Mouse (Mus musculus) MEL (cell line): ENCODE measurements around the gene Eif2ak4. TPM values are rescaled to one million over a fixed set of nuclear protein-coding genes. Genes with fewer than 3 reads are reported as not detected.

Source experiments
- DNase-seq: peaks from one replicate; pipeline ENCODE4 v3.0.0; 2011; ENCODE audit warnings: low read depth, low spot score
- H3K27ac ChIP-seq: 2 replicates; pipeline ENCODE4 v1.5.1; 2012; ENCODE audit warnings: low read depth, mild to moderate bottlenecking, control low read depth, low read length, moderate library complexity; ENCODE audit not compliant: control insufficient read depth
- H3K27me3 ChIP-seq, 2 experiments: fragments of 150-350 bp in 1 of 2; sonication (generic) in 1 of 2; 2 replicates each; pipeline ENCODE4 v1.6.1; 2012; ENCODE audit warnings: low read length in 2 of 2, mild to moderate bottlenecking in 2 of 2, improper control_type of control experiment in 1 of 2, moderate library complexity in 1 of 2; ENCODE audit not compliant: insufficient read depth in 2 of 2, control insufficient read depth in 1 of 2
- H3K36me3 ChIP-seq, 2 experiments: 2 replicates each; pipeline ENCODE4 v1.6.1; 2012 to 2014; ENCODE audit warnings: low read length in 2 of 2, improper control_type of control experiment in 1 of 2, inconsistent platforms in 1 of 2, mild to moderate bottlenecking in 1 of 2; ENCODE audit not compliant: insufficient read depth in 2 of 2, control insufficient read depth in 1 of 2
- H3K4me1 ChIP-seq, 2 experiments: fragments of 150-350 bp in 1 of 2; sonication (generic) in 1 of 2; 2 replicates each; pipeline ENCODE4 v1.6.1; 2012; ENCODE audit warnings: low read length in 2 of 2, improper control_type of control experiment in 1 of 2, mild to moderate bottlenecking in 1 of 2; ENCODE audit not compliant: insufficient read depth in 2 of 2, control insufficient read depth in 1 of 2
- H3K4me3 ChIP-seq, 2 experiments: fragments of 150-350 bp in 1 of 2; sonication (generic) in 1 of 2; 2 replicates each; pipeline ENCODE4 v1.5.1; 2012; ENCODE audit warnings: low read depth in 2 of 2, low read length in 2 of 2, mild to moderate bottlenecking in 2 of 2, moderate library complexity in 2 of 2, control low read depth in 1 of 2, improper control_type of control experiment in 1 of 2; ENCODE audit not compliant: control insufficient read depth in 1 of 2, insufficient read depth in 1 of 2
- H3K79me2 ChIP-seq: 2 replicates; pipeline ENCODE4 v1.6.1; 2012; ENCODE audit warnings: mild to moderate bottlenecking, low read length, moderate library complexity; ENCODE audit not compliant: control insufficient read depth, poor library complexity, insufficient read depth
- H3K9ac ChIP-seq: 2 replicates; pipeline ENCODE4 v1.6.1; 2012; ENCODE audit warnings: low read depth, mild to moderate bottlenecking, control low read depth, low read length, moderate library complexity; ENCODE audit not compliant: control insufficient read depth, poor library complexity, severe bottlenecking
- H3K9me3 ChIP-seq: fragments of 150-350 bp; sonication (generic); replicated peaks from 2 replicates; pipeline ENCODE4 v1.6.1; 2012; ENCODE audit warnings: mild to moderate bottlenecking, low read length, improper control_type of control experiment, moderate library complexity; ENCODE audit not compliant: insufficient read depth
- CHD1 ChIP-seq: IDR thresholded peaks from 2 replicates; pipeline ENCODE4 v1.6.1; 2012; ENCODE audit warnings: low read depth, mild to moderate bottlenecking, inconsistent platforms, low read length, improper control_type of control experiment
- CHD2 ChIP-seq: IDR thresholded peaks from 2 replicates; pipeline ENCODE4 v1.6.1; 2011; ENCODE audit warnings: low read length, improper control_type of control experiment
- CTCF ChIP-seq, 3 experiments: IDR thresholded peaks in 2 of 3; conservative IDR thresholded peaks in 1 of 3; 2 replicates each; pipeline ENCODE4 v1.5.1; 2011 to 2012; ENCODE audit warnings: low read length in 3 of 3, low read depth in 2 of 3, mild to moderate bottlenecking in 2 of 3, improper control_type of control experiment in 1 of 3, inconsistent platforms in 1 of 3, mixed read lengths in 1 of 3, moderate library complexity in 1 of 3; ENCODE audit not compliant: control insufficient read depth in 1 of 3, insufficient read depth in 1 of 3, poor library complexity in 1 of 3, severe bottlenecking in 1 of 3
- GABPA ChIP-seq: IDR thresholded peaks from 2 replicates; pipeline ENCODE4 v1.6.1; 2012; ENCODE audit warnings: low read depth, mild to moderate bottlenecking, inconsistent platforms, low read length, improper control_type of control experiment, moderate library complexity
- GATA1 ChIP-seq: IDR thresholded peaks from 2 replicates; pipeline ENCODE4 v1.6.1; 2011; ENCODE audit warnings: low read depth, low read length, improper control_type of control experiment
- MAFK ChIP-seq: IDR thresholded peaks from 2 replicates; pipeline ENCODE4 v1.6.1; 2011; ENCODE audit warnings: low read depth, mild to moderate bottlenecking, low read length, improper control_type of control experiment, borderline replicate concordance
- MYB ChIP-seq: IDR thresholded peaks from 2 replicates; pipeline ENCODE4 v1.6.1; 2011; ENCODE audit warnings: mild to moderate bottlenecking, low read depth, low read length, improper control_type of control experiment
- NRF1 ChIP-seq: IDR thresholded peaks from 2 replicates; pipeline ENCODE4 v1.6.1; 2014; ENCODE audit warnings: low read depth, mild to moderate bottlenecking, inconsistent platforms, low read length, improper control_type of control experiment, moderate library complexity; ENCODE audit not compliant: poor library complexity, insufficient read depth, severe bottlenecking
- POLR2AphosphoS2 ChIP-seq: IDR thresholded peaks from 2 replicates; pipeline ENCODE4 v1.6.1; 2011; ENCODE audit warnings: low read length, improper control_type of control experiment
- POLR2AphosphoS5 ChIP-seq: IDR thresholded peaks from 2 replicates; pipeline ENCODE4 v1.6.1; 2012; ENCODE audit warnings: low read depth, borderline replicate concordance, mild to moderate bottlenecking, inconsistent platforms, low read length, moderate library complexity, mixed read lengths
- RAD21 ChIP-seq: IDR thresholded peaks from 2 replicates; pipeline ENCODE4 v1.6.1; 2011; ENCODE audit warnings: mild to moderate bottlenecking, low read depth, low read length, improper control_type of control experiment
- SIN3A ChIP-seq: IDR thresholded peaks from 2 replicates; pipeline ENCODE4 v1.6.1; 2012; ENCODE audit warnings: low read length, improper control_type of control experiment, inconsistent platforms
- SMC3 ChIP-seq: IDR thresholded peaks from 2 replicates; pipeline ENCODE4 v1.6.1; 2011; ENCODE audit warnings: low read depth, low read length, improper control_type of control experiment
- TAL1 ChIP-seq: IDR thresholded peaks from 2 replicates; pipeline ENCODE4 v1.6.1; 2012; ENCODE audit warnings: mild to moderate bottlenecking, inconsistent platforms, low read length, moderate library complexity, mixed read lengths
- polyA plus RNA-seq, 2 experiments: library from polyadenylated mRNA; stranded (reverse) in 1 of 2; unstranded in 1 of 2; fragments of >175 nt in 1 of 2; fragments of >200 nt in 1 of 2; gene quantifications; 2 replicates each; pipeline versions ENCODE4 v1.2.1 to v1.2.4; 2012; ENCODE audit warnings: low replicate concordance in 2 of 2, low read depth in 1 of 2; ENCODE audit not compliant: insufficient read length in 2 of 2, insufficient read depth in 1 of 2, missing spikeins in 1 of 2
- total RNA-seq: library from RNA; depleted of rRNA; stranded (reverse); fragments of 300-350 nt; gene quantifications from 2 replicates; pipeline ENCODE4 v1.2.3, GENCODE M21; 2012

Eif2ak4 gene
- total and polyA plus RNA-seq, 3 experiments: 13.2 to 15.5 TPM; not detected in 1

GRCm38 (mm10) chr2:118406811-118407210, 18.4 kb downstream of the Eif2ak4 start:
- DNase-seq: no peak
- TF ChIP-seq CHD1: no peak
- no peak for TF ChIP-seq SMC3
- TF ChIP-seq MAFK: no peak
- no peak for TF ChIP-seq RAD21
- no peak for TF ChIP-seq SIN3A
- no peak for TF ChIP-seq TAL1
- TF ChIP-seq POLR2AphosphoS5: no peak
- no peak overlapping the region for H3K27ac ChIP-seq
- H3K79me2 ChIP-seq: no peaks in the 10 kb centered on the region
- no peaks in the 10 kb centered on the region; a peak in 1 of 4 replicates for H3K36me3 ChIP-seq
- H3K4me1 ChIP-seq: no peaks in the 10 kb centered on the region
- no peaks in the 10 kb centered on the region for H3K27me3 ChIP-seq
- no peak overlapping the region for H3K4me3 ChIP-seq
- no peaks in the 10 kb centered on the region for H3K9me3 ChIP-seq
- no peak overlapping the region for H3K9ac ChIP-seq

- H3K36me3 ChIP-seq: no peaks in the 10 kb centered on the region; a peak in 1 of 4 replicates
- no peak for DNase-seq
Observed at GRCm38 (mm10) chr2:118408336-118408895, 20.0 kb downstream of the Eif2ak4 start.

DNA sequence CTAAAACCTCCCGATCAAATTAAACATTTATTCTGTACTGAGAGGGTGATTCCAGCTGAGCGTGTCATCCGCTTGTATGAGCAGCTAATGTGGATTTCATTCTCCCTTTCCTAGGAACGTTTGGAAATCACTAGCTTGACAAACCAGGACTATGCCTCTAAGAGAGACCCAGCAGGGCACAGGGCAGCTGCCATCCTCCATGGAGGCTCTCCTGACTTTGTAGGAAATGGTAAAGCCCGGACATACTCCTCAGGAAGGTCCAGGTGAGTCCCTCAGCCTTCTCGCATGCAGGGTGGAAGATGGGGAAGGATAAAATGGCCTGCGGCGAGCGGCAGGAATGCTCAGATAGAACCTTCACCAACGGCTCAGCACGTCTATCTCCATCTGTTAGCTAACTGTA, 24.4 kb downstream of the Eif2ak4 start:
- TF ChIP-seq CTCF (IDR thresholded peaks at IDR 0.05 in 2 of 3, conservative IDR thresholded peaks at IDR 0.05 in 1 of 3; ENCODE audit: control insufficient read depth in 1 of 3, insufficient read depth in 1 of 3, low read depth in 2 of 3, low read length in 3 of 3, poor library complexity in 1 of 3, severe bottlenecking in 1 of 3) (no peak), CHD2 (no peak), GABPA (no peak), TAL1 (no peak)
- H3K9ac ChIP-seq: no peak overlapping the region
- no peak overlapping the region for H3K27ac ChIP-seq
- no peaks in the 10 kb centered on the region for H3K9me3 ChIP-seq
- DNase-seq: no peak
- H3K4me1 ChIP-seq: no peaks in the 10 kb centered on the region
- no peaks in the 10 kb centered on the region; a peak in 1 of 4 replicates for H3K36me3 ChIP-seq
- no peak overlapping the region for H3K4me3 ChIP-seq
- no peaks in the 10 kb centered on the region for H3K79me2 ChIP-seq
- H3K27me3 ChIP-seq: no peaks in the 10 kb centered on the region

More at GRCm38 (mm10) chr2:118408336-118408895, 20.0 kb downstream of the Eif2ak4 start:
- no peaks in the 10 kb centered on the region for H3K79me2 ChIP-seq
- TF ChIP-seq RAD21 (no peak), SIN3A (no peak), NRF1 (no peak), GATA1 (no peak), MYB (no peak), POLR2AphosphoS2 (no peak)
- H3K9me3 ChIP-seq: no peaks in the 10 kb centered on the region
- no peak overlapping the region for H3K9ac ChIP-seq
- no peak overlapping the region for H3K4me3 ChIP-seq
- no peaks in the 10 kb centered on the region for H3K27me3 ChIP-seq
- H3K4me1 ChIP-seq: no peaks in the 10 kb centered on the region
- H3K27ac ChIP-seq: no peak overlapping the region
